ENCODE assay signal across 10 mouse cellular contexts in the genomic region with DNA sequence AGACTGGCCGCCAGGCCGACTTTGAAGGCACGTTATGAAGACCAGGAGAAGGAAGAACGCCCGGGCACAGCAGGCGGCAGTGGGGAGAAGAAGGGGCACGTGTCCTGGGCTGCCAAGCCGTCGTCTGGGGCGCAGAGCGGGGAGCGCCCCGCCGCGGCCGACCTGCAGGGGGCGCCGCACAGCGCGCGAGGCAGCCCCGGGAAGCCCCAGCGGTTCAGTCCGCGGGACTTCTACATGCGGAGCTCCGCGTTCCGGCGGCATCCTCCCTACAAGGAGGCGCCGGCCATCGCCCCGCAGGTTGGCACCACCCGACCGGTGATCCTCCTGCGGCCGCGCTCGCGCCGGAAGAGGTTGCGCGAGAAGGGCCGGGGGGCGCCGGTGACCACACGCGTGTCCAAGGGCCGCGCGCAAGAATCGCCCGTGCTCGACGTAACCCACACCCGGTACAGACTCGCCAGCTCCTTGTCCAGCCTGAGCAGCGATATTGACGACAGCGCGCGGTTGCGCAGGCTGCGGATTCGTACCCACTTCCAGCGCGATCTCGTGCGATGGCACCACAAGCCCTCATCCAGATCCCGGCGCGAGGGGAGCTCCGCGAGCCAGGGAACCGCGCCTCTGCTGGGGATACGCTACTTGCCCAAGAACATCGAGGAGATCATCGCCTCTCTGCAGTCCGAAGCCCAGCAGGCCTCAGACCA. TPM values are rescaled to one million over a fixed set of nuclear protein-coding genes. Genes with fewer than 3 reads are reported as not detected.
DNase-seq lines count a peak whose midpoint lies in the region; ATAC-seq lines count a peak whose summit lies in the region.
"Had no signal": no experiment of that assay in that cellular context is flagged by ENCODE, and none has a peak within 500 bp of the region (broad histone marks: within the 10 kb centered on the region; RNA-seq: fewer than 3 reads in every experiment).

No protein-coding gene starts in this region.

- peak; percentile 48 for ATAC-seq in granulocyte monocyte progenitor cell, adult 5-6 weeks (replicated peaks; ENCODE audit: poor library complexity, severe bottlenecking)

- no peaks in the 10 kb centered on the region for H3K9me3 ChIP-seq in limb, embryonic 10.5 days (replicated peaks)
- H3K9me3 ChIP-seq in midbrain, embryonic 10.5 days (replicated peaks) = 0 out of 2 replicates have a peak, but pooled peaks cover 5% of the 10 kb centered on the region

- peaks cover 7% of the 10 kb centered on the region for H3K4me1 ChIP-seq in limb, embryonic 10.5 days
- H3K4me1 ChIP-seq in midbrain, embryonic 10.5 days = peaks cover 8% of the 10 kb centered on the region

- peak overlapping the region; percentile 64 for H3K4me3 ChIP-seq in limb, embryonic 10.5 days
- H3K4me3 ChIP-seq in midbrain, embryonic 10.5 days = peak overlapping the region; percentile 62

- peak overlapping the region; percentile 74 for H3K27ac ChIP-seq in limb, embryonic 10.5 days
- H3K27ac ChIP-seq in midbrain, embryonic 10.5 days (replicated peaks) = peak overlapping the region; percentile 80

- 3% methylated on average over 81 of the region's 81 CpGs for WGBS in limb, embryonic 10.5 days
- WGBS in midbrain, embryonic 10.5 days = 1% methylated on average over 80 of the region's 81 CpGs

- H3K27me3 ChIP-seq in limb, embryonic 10.5 days (ENCODE audit: low read depth, poor library complexity, severe bottlenecking) = peaks cover 62% of the 10 kb centered on the region
- H3K27me3 ChIP-seq in midbrain, embryonic 10.5 days (ENCODE audit: low read depth, poor library complexity, severe bottlenecking) = peaks cover 56% of the 10 kb centered on the region

- DNase-seq in layer of hippocampus, postnatal 10 days (ENCODE audit: low spot score in 2 of 2) = peak; percentile 40 to 67
- no peak for DNase-seq in layer of hippocampus, adult 9-11 months
- peak; percentile 4 for DNase-seq in brain, adult 2 months (ENCODE audit: low read depth, low spot score)
- peak; percentile 73 for DNase-seq in limb, embryonic 10.5 days (ENCODE audit: low spot score)
- DNase-seq in midbrain, embryonic 10.5 days (ENCODE audit: low spot score) = peak; percentile 65
- peak; percentile 62 for DNase-seq in testis, postnatal 10 days (ENCODE audit: low spot score)
- no peak for DNase-seq in gastrocnemius, adult 18-20 months (ENCODE audit: low spot score)

- H3K36me3 ChIP-seq in limb, embryonic 10.5 days = no peaks in the 10 kb centered on the region
- H3K36me3 ChIP-seq in midbrain, embryonic 10.5 days = 0 out of 2 replicates have a peak, but pooled peaks cover 4% of the 10 kb centered on the region

RNA-seq across cellular contexts. Expression of gene Ttc6, which starts 12.2 kb away (rescaled TPM):
- total RNA-seq in layer of hippocampus, postnatal 10 days (2021) = under 1 TPM; 0.73 to 0.98 TPM
- total RNA-seq in granulocyte monocyte progenitor cell, adult 5-6 weeks (2014; fragmentation: Nextera tagmentation) = not detected in 2 replicates
- not detected in 2 replicates for total RNA-seq in granulocyte monocyte progenitor cell, adult 5-6 weeks (2017)
- 0.04 and 0.05 TPM in 2 replicates for polyA plus RNA-seq in limb, embryonic 10.5 days (2016; fragmentation: Nextera tagmentation; extraction: Ambion mirVana)
- polyA plus RNA-seq in midbrain, embryonic 10.5 days (2016; fragmentation: Nextera tagmentation; extraction: Ambion mirVana) = 2.1 and 2.3 TPM in 2 replicates
- not detected for total RNA-seq in gastrocnemius, adult 18-20 months (2021)
- total RNA-seq: adrenal gland, adult 18-20 months had no signal

RNA-seq across cellular contexts. Expression of gene Foxa1, which starts 29.4 kb away (rescaled TPM):
- not detected for total RNA-seq in layer of hippocampus, postnatal 10 days (2021)
- total RNA-seq in granulocyte monocyte progenitor cell, adult 5-6 weeks (2014; fragmentation: Nextera tagmentation) = not detected in 2 replicates
- not detected in 2 replicates for total RNA-seq in granulocyte monocyte progenitor cell, adult 5-6 weeks (2017)
- 0.08 TPM in 1 of 2 replicates, not detected in the other for polyA plus RNA-seq in limb, embryonic 10.5 days (2016; fragmentation: Nextera tagmentation; extraction: Ambion mirVana)
- polyA plus RNA-seq in midbrain, embryonic 10.5 days (2016; fragmentation: Nextera tagmentation; extraction: Ambion mirVana) = 3.2 and 3.9 TPM in 2 replicates
- not detected for total RNA-seq in gastrocnemius, adult 18-20 months (2021)
- total RNA-seq: adrenal gland, adult 18-20 months; left cerebral cortex, adult 18-20 months had no signal

Comparison
In these comparisons a context has a peak if more than half of its experiments do, and no peak if none do; other contexts are left out.
1. DNase-seq: peak in layer of hippocampus, postnatal 10 days (2 of 2), brain, adult 2 months (single experiment), limb, embryonic 10.5 days (single experiment), midbrain, embryonic 10.5 days (single experiment) and testis, postnatal 10 days (single experiment); none in layer of hippocampus, adult 9-11 months (single experiment) and gastrocnemius, adult 18-20 months (single experiment).